Mouse (Mus musculus): ENCODE results near the gene Cyp19a1. TPM values are rescaled to one million over a fixed set of nuclear protein-coding genes. Genes with fewer than 3 reads are reported as not detected.

The Cyp19a1 gene
- polyA plus RNA-seq, 1 experiment, result 3.2 TPM

DNA sequence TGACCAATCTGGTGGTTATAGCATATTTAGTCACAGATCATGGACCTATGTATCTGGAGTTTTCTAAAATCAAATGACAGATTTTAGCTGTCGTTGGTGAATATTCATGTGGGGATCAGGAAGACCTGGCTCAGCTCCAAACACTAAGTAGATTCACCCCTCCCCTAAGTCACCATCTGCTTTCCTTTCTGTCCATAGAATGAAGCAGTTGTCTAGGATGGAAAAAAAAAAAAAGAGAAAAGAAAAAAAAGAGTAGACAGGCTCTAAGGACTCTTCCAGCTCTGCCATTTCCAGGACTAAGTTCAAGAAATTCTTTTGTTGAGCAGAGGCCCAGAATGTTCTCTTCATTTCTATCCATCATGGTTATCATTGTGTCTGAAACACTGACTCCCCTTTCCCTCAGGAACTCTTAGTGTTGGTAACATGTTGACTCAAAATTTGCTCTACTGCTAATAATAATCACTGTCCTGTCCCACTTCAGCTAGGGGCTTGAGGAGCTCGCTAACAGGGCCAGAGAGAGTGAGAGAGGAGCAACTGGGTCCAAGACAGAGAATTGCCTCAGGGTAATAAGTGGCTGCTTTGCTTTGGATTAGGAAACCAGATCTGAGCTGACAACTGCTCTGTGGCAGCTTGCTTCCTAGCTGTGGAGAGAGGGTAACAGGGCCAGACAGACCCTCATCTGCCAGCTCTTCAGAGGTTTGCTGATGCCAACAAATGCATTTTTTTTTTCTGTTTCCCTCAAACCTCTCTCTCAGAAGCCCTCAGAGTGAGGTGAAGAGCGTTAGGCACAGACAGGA lies 22.8 kb downstream of the Cyp19a1 start:
- TF ChIP-seq CTCF (IDR thresholded peaks at IDR 0.05; ENCODE audit: control insufficient read depth, insufficient read depth, insufficient replicate concordance, low read depth, low read length) (no peak), POLR2A (IDR thresholded peaks at IDR 0.05; ENCODE audit: control insufficient read depth, low read depth, low read length) (no peak)
- Histone ChIP-seq H3K4me3 (ENCODE audit: control insufficient read depth, low read depth, low read length) (peak overlapping the region; percentile 79), H3K36me3 (ENCODE audit: control insufficient read depth, insufficient read depth, low read length) (no peaks in the 10 kb centered on the region; the same call in 1 of the 2 replicates), H3K4me1 (ENCODE audit: control insufficient read depth, insufficient read depth, low read length) (peaks cover 23% of the 10 kb centered on the region), H3K27ac (ENCODE audit: control insufficient read depth, insufficient read depth, low read depth, low read length) (peak overlapping the region; percentile 48), H3K27me3 (ENCODE audit: control insufficient read depth, insufficient read depth, low read length) (no peaks in the 10 kb centered on the region)

DNA sequence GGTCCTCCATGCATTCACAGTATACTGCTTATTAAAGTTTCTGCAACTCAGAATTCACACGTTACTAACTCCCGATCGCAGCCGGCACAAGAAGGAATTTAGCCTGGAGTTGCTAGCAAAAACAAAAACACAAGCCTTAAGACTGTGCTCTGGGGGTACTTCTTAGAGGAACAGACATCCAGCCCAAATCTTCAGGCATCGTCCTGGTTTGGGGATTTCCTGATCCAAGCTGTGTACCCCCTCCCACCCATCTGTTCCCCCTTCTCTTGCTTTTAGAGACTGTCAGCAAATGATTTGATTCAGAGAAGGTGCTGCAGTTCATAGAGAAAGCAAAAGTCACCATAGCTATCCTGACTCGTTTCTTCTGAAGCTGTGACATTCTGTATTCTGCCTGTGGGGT lies 40.3 kb downstream of the Cyp19a1 start:
- Histone ChIP-seq H3K27me3 (ENCODE audit: control insufficient read depth, insufficient read depth, low read length) (no peaks in the 10 kb centered on the region), H3K36me3 (ENCODE audit: control insufficient read depth, insufficient read depth, low read length) (no peaks in the 10 kb centered on the region), H3K4me1 (ENCODE audit: control insufficient read depth, insufficient read depth, low read length) (0 out of 2 replicates have a peak, but pooled peaks cover 3% of the 10 kb centered on the region), H3K27ac (ENCODE audit: control insufficient read depth, insufficient read depth, low read depth, low read length) (no peak overlapping the region), H3K4me3 (ENCODE audit: control insufficient read depth, low read depth, low read length) (no peak overlapping the region)
- TF ChIP-seq CTCF (IDR thresholded peaks at IDR 0.05; ENCODE audit: control insufficient read depth, insufficient read depth, insufficient replicate concordance, low read depth, low read length) (no peak), POLR2A (IDR thresholded peaks at IDR 0.05; ENCODE audit: control insufficient read depth, low read depth, low read length) (no peak)

DNA sequence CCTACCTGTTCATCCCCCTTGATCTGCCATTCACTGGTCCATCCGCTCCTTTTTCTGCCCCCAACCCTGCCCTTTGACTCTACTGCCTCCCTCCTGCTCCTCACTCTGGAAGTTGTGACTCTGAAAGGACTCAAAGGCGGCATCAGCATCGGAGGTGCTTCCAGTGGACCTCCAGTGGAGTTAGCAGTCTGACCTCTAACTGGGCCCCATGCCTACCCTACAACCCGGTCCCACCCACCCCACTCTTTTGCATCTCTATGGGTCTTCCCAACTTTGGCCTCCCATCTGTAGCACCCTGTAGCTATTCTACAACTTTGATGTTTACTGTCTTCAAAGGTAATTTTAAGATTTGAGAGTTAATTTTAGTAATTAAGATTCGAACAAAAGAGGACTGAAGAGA lies 51.4 kb downstream of the Cyp19a1 start:
- Histone ChIP-seq H3K27ac (ENCODE audit: control insufficient read depth, insufficient read depth, low read depth, low read length) (no peak overlapping the region), H3K4me1 (ENCODE audit: control insufficient read depth, insufficient read depth, low read length) (no peaks in the 10 kb centered on the region), H3K4me3 (ENCODE audit: control insufficient read depth, low read depth, low read length) (no peak overlapping the region), H3K27me3 (ENCODE audit: control insufficient read depth, insufficient read depth, low read length) (no peaks in the 10 kb centered on the region), H3K36me3 (ENCODE audit: control insufficient read depth, insufficient read depth, low read length) (no peaks in the 10 kb centered on the region; the same call in 1 of the 2 replicates)
- TF ChIP-seq POLR2A (IDR thresholded peaks at IDR 0.05; ENCODE audit: control insufficient read depth, low read depth, low read length), result no peak
- no peak for TF ChIP-seq CTCF (IDR thresholded peaks at IDR 0.05; ENCODE audit: control insufficient read depth, insufficient read depth, insufficient replicate concordance, low read depth, low read length)

DNA sequence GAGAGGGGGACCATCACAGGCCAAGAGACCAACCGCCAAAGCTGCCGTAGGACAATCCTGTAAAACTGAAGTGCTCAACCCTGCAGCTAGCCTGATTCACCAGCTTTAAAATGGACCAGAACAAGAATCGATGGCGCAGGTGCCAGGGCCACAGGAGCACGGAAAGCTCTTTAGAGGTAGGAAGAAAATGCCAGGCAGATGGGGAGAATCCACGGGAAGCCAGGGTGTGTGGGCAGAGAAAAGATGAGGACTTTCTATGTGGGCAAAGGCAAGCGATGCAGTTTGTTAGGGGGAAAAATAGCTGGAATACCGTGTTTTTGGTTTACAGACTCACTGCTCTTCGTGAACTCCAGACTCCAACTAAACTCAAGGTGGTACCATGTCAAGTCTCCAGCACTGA lies 53.0 kb downstream of the Cyp19a1 start:
- Histone ChIP-seq H3K27me3 (ENCODE audit: control insufficient read depth, insufficient read depth, low read length) (no peaks in the 10 kb centered on the region), H3K36me3 (ENCODE audit: control insufficient read depth, insufficient read depth, low read length) (no peaks in the 10 kb centered on the region; the same call in 1 of the 2 replicates), H3K4me1 (ENCODE audit: control insufficient read depth, insufficient read depth, low read length) (no peaks in the 10 kb centered on the region), H3K27ac (ENCODE audit: control insufficient read depth, insufficient read depth, low read depth, low read length) (peak overlapping the region; percentile 11; the same call in 1 of the 2 replicates), H3K4me3 (ENCODE audit: control insufficient read depth, low read depth, low read length) (no peak overlapping the region)
- TF ChIP-seq POLR2A (IDR thresholded peaks at IDR 0.05; ENCODE audit: control insufficient read depth, low read depth, low read length) (0 out of 2 replicates have a peak, but pooled peaks have one; percentile 18), CTCF (IDR thresholded peaks at IDR 0.05; ENCODE audit: control insufficient read depth, insufficient read depth, insufficient replicate concordance, low read depth, low read length) (no peak)

DNA sequence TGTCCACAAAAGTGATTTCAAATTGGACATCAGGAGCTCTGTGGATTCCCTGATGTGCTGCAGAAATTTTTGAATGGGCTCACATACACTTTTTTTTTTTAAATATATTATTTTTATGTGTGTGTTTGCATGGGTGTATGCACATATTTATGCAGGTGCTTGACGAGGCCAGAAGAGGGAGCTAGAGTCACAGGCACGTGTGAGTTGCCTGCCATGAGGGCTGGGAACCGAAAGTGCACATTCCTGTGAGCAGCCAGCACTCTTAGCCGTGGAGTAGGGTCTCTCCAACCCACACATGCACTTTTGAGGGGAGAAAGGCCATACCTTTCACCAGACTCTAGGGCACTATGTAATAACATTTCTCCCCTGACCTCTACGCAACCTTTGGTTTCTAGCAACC lies 73.1 kb downstream of the Cyp19a1 start:
- H3K4me3 ChIP-seq (ENCODE audit: control insufficient read depth, low read depth, low read length), result no peak overlapping the region
- H3K27ac ChIP-seq (ENCODE audit: control insufficient read depth, insufficient read depth, low read depth, low read length), result no peak overlapping the region
- TF ChIP-seq POLR2A (IDR thresholded peaks at IDR 0.05; ENCODE audit: control insufficient read depth, low read depth, low read length) (no peak), CTCF (IDR thresholded peaks at IDR 0.05; ENCODE audit: control insufficient read depth, insufficient read depth, insufficient replicate concordance, low read depth, low read length) (peak; percentile 56; the same call in 1 of the 2 replicates)
- no peaks in the 10 kb centered on the region for H3K27me3 ChIP-seq (ENCODE audit: control insufficient read depth, insufficient read depth, low read length)
- no peaks in the 10 kb centered on the region for H3K4me1 ChIP-seq (ENCODE audit: control insufficient read depth, insufficient read depth, low read length)
- no peaks in the 10 kb centered on the region for H3K36me3 ChIP-seq (ENCODE audit: control insufficient read depth, insufficient read depth, low read length)

DNA sequence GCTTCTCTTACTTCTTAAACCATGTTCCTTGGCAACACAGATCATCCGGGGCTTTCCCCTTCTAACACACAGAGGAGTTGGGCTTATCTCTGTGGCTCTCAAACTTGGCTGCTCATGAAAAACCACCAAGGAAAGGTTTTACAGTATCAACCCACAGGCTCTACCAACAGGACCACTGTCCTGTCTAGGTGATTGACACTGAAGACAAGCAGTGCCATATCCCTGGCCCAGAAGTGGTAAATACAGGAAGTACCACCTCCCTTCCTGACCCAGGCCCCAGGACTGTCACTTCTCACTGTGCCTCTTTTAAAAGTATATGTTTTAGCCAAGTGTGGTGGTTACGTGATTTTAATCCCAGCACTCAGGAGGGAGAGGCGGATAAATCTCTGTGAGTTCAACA lies 76.5 kb downstream of the Cyp19a1 start:
- H3K27ac ChIP-seq (ENCODE audit: control insufficient read depth, insufficient read depth, low read depth, low read length), result no peak overlapping the region
- H3K4me1 ChIP-seq (ENCODE audit: control insufficient read depth, insufficient read depth, low read length), result no peaks in the 10 kb centered on the region
- H3K27me3 ChIP-seq (ENCODE audit: control insufficient read depth, insufficient read depth, low read length), result no peaks in the 10 kb centered on the region
- TF ChIP-seq CTCF (IDR thresholded peaks at IDR 0.05; ENCODE audit: control insufficient read depth, insufficient read depth, insufficient replicate concordance, low read depth, low read length), result no peak
- TF ChIP-seq POLR2A (IDR thresholded peaks at IDR 0.05; ENCODE audit: control insufficient read depth, low read depth, low read length), result no peak
- no peaks in the 10 kb centered on the region for H3K36me3 ChIP-seq (ENCODE audit: control insufficient read depth, insufficient read depth, low read length)
- H3K4me3 ChIP-seq (ENCODE audit: control insufficient read depth, low read depth, low read length), result no peak overlapping the region

DNA sequence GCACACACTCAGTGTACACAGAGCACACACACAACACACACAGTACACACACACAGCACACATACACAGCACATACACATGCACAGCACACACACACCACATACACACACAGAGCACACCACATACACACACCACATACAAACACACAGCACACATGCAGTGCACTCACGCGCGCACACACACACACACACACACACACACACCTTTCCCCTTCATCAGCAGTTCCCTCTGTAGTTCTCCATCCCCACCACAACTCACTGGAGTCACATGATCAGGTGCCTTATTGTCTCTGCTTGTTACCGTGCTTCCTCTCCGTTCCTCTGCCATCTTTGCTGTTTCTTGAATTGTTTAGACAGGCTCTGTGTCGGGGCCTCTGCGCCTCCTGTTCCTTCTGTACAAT lies 85.4 kb downstream of the Cyp19a1 start:
- Histone ChIP-seq H3K36me3 (ENCODE audit: control insufficient read depth, insufficient read depth, low read length) (no peaks in the 10 kb centered on the region), H3K4me3 (ENCODE audit: control insufficient read depth, low read depth, low read length) (peak overlapping the region; percentile 65), H3K27me3 (ENCODE audit: control insufficient read depth, insufficient read depth, low read length) (no peaks in the 10 kb centered on the region), H3K27ac (ENCODE audit: control insufficient read depth, insufficient read depth, low read depth, low read length) (no peak overlapping the region), H3K4me1 (ENCODE audit: control insufficient read depth, insufficient read depth, low read length) (peaks cover 2% of the 10 kb centered on the region; the same call in 1 of the 2 replicates)
- TF ChIP-seq CTCF (IDR thresholded peaks at IDR 0.05; ENCODE audit: control insufficient read depth, insufficient read depth, insufficient replicate concordance, low read depth, low read length) (no peak), POLR2A (IDR thresholded peaks at IDR 0.05; ENCODE audit: control insufficient read depth, low read depth, low read length) (no peak)

Measured in testis, adult 2 months (tissue).